Mouse (Mus musculus): ENCODE measurements at regions not wholly inside any gene's neighbourhood (a gene's known extent, or its start where the extent isn't known, plus 50 kb on each side); places are given as distances from the start of the nearest gene placed in this dataset.

DNA sequence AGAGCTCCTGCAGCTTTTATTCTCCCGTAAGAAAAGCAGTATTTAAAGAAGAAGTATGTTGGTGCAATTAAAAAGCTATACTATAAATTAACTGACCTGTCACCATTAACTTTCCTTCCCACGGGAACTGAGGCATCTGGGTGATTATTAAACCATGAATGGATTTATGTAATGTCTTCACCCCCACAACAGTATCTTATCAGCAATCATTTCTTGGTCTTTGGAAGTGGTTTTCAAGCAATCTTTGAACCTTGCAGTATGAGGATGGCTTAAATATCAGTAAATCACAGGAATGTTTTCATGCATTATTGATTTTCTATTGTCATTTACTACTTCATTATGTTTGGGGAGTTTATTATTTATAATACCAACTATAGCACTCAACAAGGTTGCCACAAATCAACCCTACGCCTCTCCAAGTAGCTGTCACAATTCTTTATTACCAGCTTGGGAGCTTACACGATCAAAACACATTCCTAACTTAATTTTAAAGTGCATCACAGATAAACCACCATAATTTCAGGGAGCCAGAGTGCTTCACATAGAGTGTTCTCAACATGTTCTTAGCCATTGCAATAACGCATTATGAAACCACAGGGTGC is 2780.0 kb upstream of the Gm6569 start:
- no peak for TF ChIP-seq CTCF (IDR thresholded peaks at IDR 0.05; ENCODE audit: extremely low read depth, insufficient read length, insufficient replicate concordance, low read depth, low read length)
- TF ChIP-seq POLR2A (IDR thresholded peaks at IDR 0.05; ENCODE audit: low read depth, low read length), result no peak
